Mouse (Mus musculus) cortical plate, adult 2 months (tissue): ENCODE data around the gene E130114P18Rik.

Experiments
- CTCF ChIP-seq: fragments of 200-500 bp; IDR thresholded peaks from 2 replicates; pipeline ENCODE4 v1.5.1; 2011; ENCODE audit warnings: mild to moderate bottlenecking, control low read depth, low read length; ENCODE audit not compliant: insufficient read depth; ENCODE audit errors: extremely low read depth
- POLR2A ChIP-seq: fragments of 200-500 bp; IDR thresholded peaks from 2 replicates; pipeline ENCODE4 v1.6.1; 2011; ENCODE audit warnings: mild to moderate bottlenecking, low read length, control low read depth; ENCODE audit not compliant: insufficient read depth; ENCODE audit errors: extremely low read depth

DNA sequence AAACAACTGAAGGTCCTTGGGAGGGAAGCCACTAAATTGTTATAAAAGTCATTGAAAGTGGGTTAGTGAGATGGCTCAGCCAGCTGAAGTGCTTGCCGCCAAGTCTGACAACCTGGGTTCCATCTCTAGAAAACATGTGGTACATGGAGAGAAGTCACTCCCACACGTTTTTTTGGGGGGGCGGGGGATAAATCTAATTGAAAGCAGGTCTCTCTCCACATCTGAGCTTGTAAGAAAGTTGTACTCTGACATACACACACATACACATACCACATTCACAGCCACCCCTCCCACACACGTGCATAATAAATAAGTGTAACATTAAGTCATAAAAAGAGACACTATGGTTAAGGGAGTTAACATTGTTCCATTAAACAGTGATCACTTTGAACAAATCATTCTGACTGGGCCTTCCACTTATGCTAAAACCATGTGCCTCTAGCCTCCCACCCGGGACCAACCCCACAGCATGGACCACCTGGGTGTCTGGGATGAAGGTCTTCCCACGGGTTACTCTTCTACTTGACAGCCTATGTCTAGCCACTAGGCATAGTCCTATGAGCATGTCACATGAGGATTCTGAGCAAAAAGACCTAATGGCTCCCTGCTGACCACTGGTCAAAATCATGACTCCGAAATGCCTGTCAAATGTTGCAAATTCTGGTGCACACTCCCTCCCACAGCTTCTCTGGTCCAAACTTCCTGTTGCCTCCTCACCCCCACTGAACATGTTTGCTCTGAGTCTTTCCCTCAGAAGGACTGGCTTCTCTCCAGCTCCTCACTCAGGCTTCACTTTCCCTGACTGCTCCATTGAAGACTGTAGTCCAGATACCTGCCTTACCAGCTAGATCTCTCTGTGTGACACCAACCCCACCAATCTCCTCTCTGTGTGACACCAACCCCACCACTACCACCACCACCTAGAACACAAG, 80.9 kb downstream of the E130114P18Rik start:
- no peak for TF ChIP-seq CTCF
- no peak for TF ChIP-seq POLR2A
